Mouse (Mus musculus): ENCODE measurements around the gene Cenpv. TPM values are rescaled to one million over a fixed set of nuclear protein-coding genes. Genes with fewer than 3 reads are reported as not detected.

The Cenpv gene
- polyA plus RNA-seq, 1 experiment from 2014 or later = 13.6 TPM

- Histone ChIP-seq H3K36me3 (ENCODE audit: control insufficient read depth, insufficient read depth, low read length) (peaks cover 8% of the 10 kb centered on the region; the same call in 1 of the 2 replicates), H3K4me2 (no peak overlapping the region), H3K9me3 (replicated peaks; ENCODE audit: control insufficient read depth, low read length) (no peaks in the 10 kb centered on the region), H3K4me1 (ENCODE audit: control insufficient read depth, insufficient read depth, low read length) (peaks cover 22% of the 10 kb centered on the region), H3K27me3 (ENCODE audit: control insufficient read depth, insufficient read depth, low read length) (no peaks in the 10 kb centered on the region), H3K27ac (ENCODE audit: low read depth, low read length) (no peak overlapping the region), H3K4me3 (ENCODE audit: low read depth, low read length) (no peak overlapping the region), H3K9ac (ENCODE audit: low read depth, low read length) (no peak overlapping the region)
- ATAC-seq (replicated peaks; ENCODE audit: insufficient number of reproducible peaks, low FRiP score, low TSS enrichment) = no peak
- 57% methylated on average over 5 of the region's 5 CpGs for WGBS (ENCODE audit: insufficient replicate concordance)
Observed at GRCm38 (mm10) chr11:62557205-62557604, 18.1 kb upstream of the Cenpv start.

- ATAC-seq (replicated peaks; ENCODE audit: insufficient number of reproducible peaks, low FRiP score, low TSS enrichment) = no peak
- Histone ChIP-seq H3K9me3 (replicated peaks; ENCODE audit: control insufficient read depth, low read length) (no peaks in the 10 kb centered on the region), H3K36me3 (ENCODE audit: control insufficient read depth, insufficient read depth, low read length) (peaks cover 8% of the 10 kb centered on the region; the same call in 1 of the 2 replicates), H3K9ac (ENCODE audit: low read depth, low read length) (no peak overlapping the region), H3K27me3 (ENCODE audit: control insufficient read depth, insufficient read depth, low read length) (no peaks in the 10 kb centered on the region), H3K27ac (ENCODE audit: low read depth, low read length) (no peak overlapping the region), H3K4me1 (ENCODE audit: control insufficient read depth, insufficient read depth, low read length) (peaks cover 22% of the 10 kb centered on the region), H3K4me3 (ENCODE audit: low read depth, low read length) (no peak overlapping the region), H3K4me2 (no peak overlapping the region)
Observed at GRCm38 (mm10) chr11:62555896-62556412, 16.9 kb upstream of the Cenpv start.

- H3K4me2 ChIP-seq = peak overlapping the region; percentile 83; the same call in 1 of the 2 replicates
- H3K4me1 ChIP-seq (ENCODE audit: control insufficient read depth, insufficient read depth, low read length) = peaks cover 22% of the 10 kb centered on the region
- peaks cover 8% of the 10 kb centered on the region; the same call in 1 of the 2 replicates for H3K36me3 ChIP-seq (ENCODE audit: control insufficient read depth, insufficient read depth, low read length)
- ATAC-seq (replicated peaks; ENCODE audit: insufficient number of reproducible peaks, low FRiP score, low TSS enrichment) = no peak
- H3K9me3 ChIP-seq (replicated peaks; ENCODE audit: control insufficient read depth, low read length) = no peaks in the 10 kb centered on the region
- H3K27ac ChIP-seq (ENCODE audit: low read depth, low read length) = no peak overlapping the region
- H3K9ac ChIP-seq (ENCODE audit: low read depth, low read length) = no peak overlapping the region
- H3K27me3 ChIP-seq (ENCODE audit: control insufficient read depth, insufficient read depth, low read length) = no peaks in the 10 kb centered on the region
- H3K4me3 ChIP-seq (ENCODE audit: low read depth, low read length) = no peak overlapping the region
Observed at GRCm38 (mm10) chr11:62554934-62555517, 16.0 kb upstream of the Cenpv start.

DNA sequence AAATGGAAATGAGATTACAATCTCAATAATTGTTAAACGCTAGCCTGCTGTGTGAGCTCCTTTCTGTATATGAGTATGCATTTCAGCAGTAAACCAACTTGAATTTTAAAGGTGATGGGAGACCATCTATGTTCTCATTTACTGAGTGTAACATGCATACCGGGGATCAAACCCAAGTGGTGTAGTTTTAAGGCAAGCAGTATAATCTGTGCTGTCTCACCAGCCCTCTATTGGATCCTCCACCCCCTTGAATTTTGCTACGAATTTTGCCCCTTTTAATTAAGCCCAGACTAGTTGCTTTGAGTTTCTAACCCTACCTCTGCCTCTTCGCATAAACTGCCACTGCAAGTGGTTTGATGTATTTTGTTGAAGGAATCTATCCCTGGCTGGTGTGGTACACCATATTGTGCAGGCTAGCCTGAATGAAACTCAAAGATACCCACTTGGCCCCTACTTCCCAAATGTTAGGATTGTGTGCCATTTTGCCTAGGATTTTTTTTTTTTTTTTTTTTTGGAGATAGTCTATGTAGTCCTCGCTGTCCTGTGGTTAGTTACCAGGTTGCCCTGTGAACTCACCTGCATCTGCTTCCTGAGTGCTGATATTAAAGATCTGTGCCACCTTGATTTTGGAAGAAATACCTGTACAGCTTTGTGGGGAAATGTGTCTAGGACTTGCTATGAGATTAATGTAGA, 15.2 kb upstream of the Cenpv start:
- Histone ChIP-seq H3K4me1 (ENCODE audit: control insufficient read depth, insufficient read depth, low read length) (peaks cover 21% of the 10 kb centered on the region), H3K27me3 (ENCODE audit: control insufficient read depth, insufficient read depth, low read length) (no peaks in the 10 kb centered on the region), H3K36me3 (ENCODE audit: control insufficient read depth, insufficient read depth, low read length) (peaks cover 8% of the 10 kb centered on the region; the same call in 1 of the 2 replicates), H3K4me2 (peak overlapping the region; percentile 83), H3K9ac (ENCODE audit: low read depth, low read length) (no peak overlapping the region), H3K9me3 (replicated peaks; ENCODE audit: control insufficient read depth, low read length) (no peaks in the 10 kb centered on the region), H3K4me3 (ENCODE audit: low read depth, low read length) (peak overlapping the region; percentile 51), H3K27ac (ENCODE audit: low read depth, low read length) (no peak overlapping the region)
- ATAC-seq (replicated peaks; ENCODE audit: insufficient number of reproducible peaks, low FRiP score, low TSS enrichment) = no peak
- 77% methylated on average over 5 of the region's 5 CpGs for WGBS (ENCODE audit: insufficient replicate concordance)

- WGBS (ENCODE audit: insufficient replicate concordance) = 82% methylated on average over 5 of the region's 5 CpGs
- Histone ChIP-seq H3K36me3 (ENCODE audit: control insufficient read depth, insufficient read depth, low read length) (peaks cover 8% of the 10 kb centered on the region; the same call in 1 of the 2 replicates), H3K9ac (ENCODE audit: low read depth, low read length) (peak overlapping the region; percentile 43)
Observed at GRCm38 (mm10) chr11:62553633-62554032, 14.6 kb upstream of the Cenpv start.

GRCm38 (mm10) chr11:62553186-62553585, 14.1 kb upstream of the Cenpv start:
- Histone ChIP-seq H3K27ac (ENCODE audit: low read depth, low read length) (no peak overlapping the region), H3K4me2 (peak overlapping the region; percentile 83), H3K9ac (ENCODE audit: low read depth, low read length) (peak overlapping the region; percentile 43), H3K27me3 (ENCODE audit: control insufficient read depth, insufficient read depth, low read length) (no peaks in the 10 kb centered on the region), H3K4me1 (ENCODE audit: control insufficient read depth, insufficient read depth, low read length) (peaks cover 17% of the 10 kb centered on the region), H3K9me3 (replicated peaks; ENCODE audit: control insufficient read depth, low read length) (no peaks in the 10 kb centered on the region), H3K4me3 (ENCODE audit: low read depth, low read length) (peak overlapping the region; percentile 51), H3K36me3 (ENCODE audit: control insufficient read depth, insufficient read depth, low read length) (peaks cover 8% of the 10 kb centered on the region; the same call in 1 of the 2 replicates)
- ATAC-seq (replicated peaks; ENCODE audit: insufficient number of reproducible peaks, low FRiP score, low TSS enrichment) = no peak
- 41% methylated on average over 1 of the region's 1 CpGs for WGBS (ENCODE audit: insufficient replicate concordance)

More at GRCm38 (mm10) chr11:62553633-62554032, 14.6 kb upstream of the Cenpv start:
- Histone ChIP-seq H3K4me1 (ENCODE audit: control insufficient read depth, insufficient read depth, low read length) (peaks cover 17% of the 10 kb centered on the region), H3K27me3 (ENCODE audit: control insufficient read depth, insufficient read depth, low read length) (no peaks in the 10 kb centered on the region), H3K4me3 (ENCODE audit: low read depth, low read length) (peak overlapping the region; percentile 51), H3K4me2 (peak overlapping the region; percentile 83), H3K27ac (ENCODE audit: low read depth, low read length) (no peak overlapping the region), H3K9me3 (replicated peaks; ENCODE audit: control insufficient read depth, low read length) (no peaks in the 10 kb centered on the region)
- no peak for ATAC-seq (replicated peaks; ENCODE audit: insufficient number of reproducible peaks, low FRiP score, low TSS enrichment)

GRCm38 (mm10) chr11:62551226-62552119, 12.4 kb upstream of the Cenpv start:
- peak; percentile 88 for ATAC-seq (replicated peaks; ENCODE audit: insufficient number of reproducible peaks, low FRiP score, low TSS enrichment)
- peaks cover 17% of the 10 kb centered on the region for H3K4me1 ChIP-seq (ENCODE audit: control insufficient read depth, insufficient read depth, low read length)
- peaks cover 8% of the 10 kb centered on the region; the same call in 1 of the 2 replicates for H3K36me3 ChIP-seq (ENCODE audit: control insufficient read depth, insufficient read depth, low read length)
- no peaks in the 10 kb centered on the region for H3K27me3 ChIP-seq (ENCODE audit: control insufficient read depth, insufficient read depth, low read length)
- H3K4me3 ChIP-seq (ENCODE audit: low read depth, low read length) = peak overlapping the region; percentile 79
- H3K27ac ChIP-seq (ENCODE audit: low read depth, low read length) = peak overlapping the region; percentile 92
- WGBS (ENCODE audit: insufficient replicate concordance) = under 1% methylated on average over 57 of the region's 58 CpGs
- no peaks in the 10 kb centered on the region for H3K9me3 ChIP-seq (replicated peaks; ENCODE audit: control insufficient read depth, low read length)
- peak overlapping the region; percentile 84 for H3K4me2 ChIP-seq
- H3K9ac ChIP-seq (ENCODE audit: low read depth, low read length) = peak overlapping the region; percentile 86

DNA sequence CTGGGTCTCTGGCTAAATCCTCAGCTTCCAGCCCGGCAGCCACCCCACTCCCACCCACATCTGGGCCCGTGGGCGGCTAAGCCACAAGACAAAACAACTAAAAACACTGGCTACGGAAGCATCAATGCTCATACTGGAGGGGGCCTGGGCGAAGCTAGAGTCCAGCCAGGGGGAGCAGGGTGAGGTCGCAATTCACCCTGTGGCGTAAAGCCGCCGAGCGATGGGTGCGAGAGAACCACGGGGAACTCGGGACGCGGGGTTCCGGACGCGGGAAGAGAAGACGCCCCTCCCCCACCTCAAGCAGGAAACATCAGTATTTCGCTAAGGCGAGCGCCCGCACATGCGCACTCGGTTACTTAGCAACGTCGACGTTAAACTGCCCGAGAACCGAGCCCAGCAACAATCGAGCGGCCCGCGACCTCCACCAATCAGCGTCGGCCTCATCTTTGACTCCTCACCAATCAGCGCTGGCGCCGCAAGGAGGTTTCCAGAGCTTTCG, 11.7 kb upstream of the Cenpv start, which contains the start of gene Ubb:
TSS of gene Ubb (plus strand) at position 445 of the 499 bp plus-strand sequence.
- under 1% methylated on average over 40 of the region's 40 CpGs for WGBS (ENCODE audit: insufficient replicate concordance)
- Histone ChIP-seq H3K27me3 (ENCODE audit: control insufficient read depth, insufficient read depth, low read length) (no peaks in the 10 kb centered on the region), H3K4me1 (ENCODE audit: control insufficient read depth, insufficient read depth, low read length) (peaks cover 17% of the 10 kb centered on the region), H3K9me3 (replicated peaks; ENCODE audit: control insufficient read depth, low read length) (no peaks in the 10 kb centered on the region), H3K9ac (ENCODE audit: low read depth, low read length) (peak within 1 kb of the TSS; percentile 86), H3K27ac (ENCODE audit: low read depth, low read length) (peak within 1 kb of the TSS; percentile 95), H3K4me2 (peak within 1 kb of the TSS; percentile 84), H3K4me3 (ENCODE audit: low read depth, low read length) (peak within 1 kb of the TSS; percentile 79), H3K36me3 (ENCODE audit: control insufficient read depth, insufficient read depth, low read length) (peaks cover 8% of the 10 kb centered on the region; the same call in 1 of the 2 replicates)
- ATAC-seq (replicated peaks; ENCODE audit: insufficient number of reproducible peaks, low FRiP score, low TSS enrichment) = peak; percentile 94
